Mouse (Mus musculus): Measurements from ENCODE around the gene Gmppb. TPM values are rescaled to one million over a fixed set of nuclear protein-coding genes. Genes with fewer than 3 reads are reported as not detected.

Gmppb gene
- polyA plus RNA-seq, 1 experiment from 2014 or later, result 21.4 TPM

DNA sequence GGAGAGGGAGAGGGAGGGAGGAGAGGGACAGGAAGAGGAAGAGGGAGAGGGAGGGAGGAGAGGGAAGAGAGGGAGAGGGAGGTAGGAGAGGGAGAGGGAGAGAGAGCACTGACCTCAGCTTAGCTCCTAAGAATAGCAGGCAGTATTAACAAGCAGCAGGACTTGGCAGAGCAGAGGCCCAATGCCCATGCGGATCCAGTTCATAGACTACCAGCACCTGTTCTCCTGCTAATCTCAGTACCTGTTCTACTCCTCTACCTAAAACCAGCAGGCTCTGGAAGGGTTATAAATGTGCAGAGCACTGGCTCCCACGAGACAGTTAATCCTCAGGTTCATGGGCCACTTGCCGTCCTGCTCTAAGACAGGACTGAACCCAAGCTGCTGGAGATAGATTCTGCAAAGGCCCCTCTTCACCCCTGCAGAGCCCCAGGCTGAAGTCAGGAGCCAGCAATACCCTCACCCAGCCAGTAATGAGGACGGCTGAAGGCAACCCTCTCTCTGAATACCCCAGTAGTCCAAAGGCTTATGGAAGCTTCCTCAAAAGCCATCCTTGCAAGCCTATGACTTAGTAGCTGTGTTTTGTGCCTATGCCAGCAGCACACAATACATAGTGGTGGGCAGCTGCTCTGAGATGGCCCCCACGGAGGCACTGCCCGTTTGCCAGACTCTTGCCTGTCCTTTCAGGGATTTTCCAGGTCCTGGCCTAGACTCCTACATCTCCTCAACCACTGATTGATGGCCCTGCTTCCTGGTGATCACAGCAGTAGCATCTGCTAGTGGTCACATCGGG, 24.3 kb downstream of the Gmppb start:
- no peak overlapping the region for H3K9ac ChIP-seq (replicated peaks; ENCODE audit: low read depth, low read length)
- WGBS, result 50% methylated on average over 7 of the region's 7 CpGs
- ATAC-seq (ENCODE audit: insufficient number of reproducible peaks, insufficient read depth, low FRiP score, low read depth), result no peak

DNA sequence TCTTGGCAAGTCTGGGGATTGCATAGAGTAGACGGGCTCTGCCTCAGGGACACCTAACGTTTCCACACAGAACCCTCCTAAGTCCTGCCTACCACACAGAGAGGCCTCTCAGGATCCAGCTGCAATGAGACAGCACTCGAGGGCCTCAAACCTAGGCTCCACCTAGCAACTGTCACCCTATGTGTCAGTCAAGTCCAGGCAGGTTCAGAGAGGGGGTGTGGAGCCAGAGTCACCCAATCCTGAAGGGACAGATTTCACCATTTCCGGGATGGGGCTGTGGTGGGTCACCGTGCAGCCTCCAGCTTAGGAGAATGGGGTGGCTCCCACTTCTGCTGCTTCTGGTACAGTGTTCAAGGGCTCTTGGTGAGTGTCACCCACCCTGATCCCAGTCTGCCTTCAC, 31.1 kb downstream of the Gmppb start, which contains the start of gene Mst1:
Gene Mst1, plus strand, starts transcription at position 269 of the 400 bp plus-strand sequence.
- Histone ChIP-seq H3K4me2 (replicated peaks; ENCODE audit: low read depth, low read length) (peak within 1 kb of the TSS; percentile 88), H3K27me3 (ENCODE audit: control insufficient read depth, insufficient read depth, low read length) (peaks cover 15% of the 10 kb centered on the region; the same call in 1 of the 2 replicates), H3K4me3 (ENCODE audit: low read depth, low read length) (peak within 1 kb of the TSS; percentile 73), H3K9ac (replicated peaks; ENCODE audit: low read depth, low read length) (peak within 1 kb of the TSS; percentile 88), H3K9me3 (ENCODE audit: control insufficient read depth, low read depth, low read length) (no peaks in the 10 kb centered on the region), H3K4me1 (ENCODE audit: control insufficient read depth, insufficient read depth, low read length) (peaks cover 17% of the 10 kb centered on the region), H3K36me3 (ENCODE audit: control insufficient read depth, insufficient read depth, low read length) (peaks cover 6% of the 10 kb centered on the region; the same call in 1 of the 2 replicates), H3K27ac (ENCODE audit: low read length) (peak within 1 kb of the TSS; percentile 44; the same call in 1 of the 2 replicates)
- ATAC-seq (ENCODE audit: insufficient number of reproducible peaks, insufficient read depth, low FRiP score, low read depth), result peak; percentile 65; the same call in 1 of the 2 replicates
- 64% methylated on average over 5 of the region's 5 CpGs for WGBS

More for the DNA sequence above, 24.3 kb downstream of the Gmppb start:
- Histone ChIP-seq H3K36me3 (ENCODE audit: control insufficient read depth, insufficient read depth, low read length) (peaks cover 13% of the 10 kb centered on the region; the same call in 1 of the 2 replicates), H3K4me2 (replicated peaks; ENCODE audit: low read depth, low read length) (no peak overlapping the region), H3K27ac (ENCODE audit: low read length) (no peak overlapping the region), H3K4me3 (ENCODE audit: low read depth, low read length) (no peak overlapping the region), H3K4me1 (ENCODE audit: control insufficient read depth, insufficient read depth, low read length) (peaks cover 5% of the 10 kb centered on the region), H3K27me3 (ENCODE audit: control insufficient read depth, insufficient read depth, low read length) (no peaks in the 10 kb centered on the region), H3K9me3 (ENCODE audit: control insufficient read depth, low read depth, low read length) (no peaks in the 10 kb centered on the region)

DNA sequence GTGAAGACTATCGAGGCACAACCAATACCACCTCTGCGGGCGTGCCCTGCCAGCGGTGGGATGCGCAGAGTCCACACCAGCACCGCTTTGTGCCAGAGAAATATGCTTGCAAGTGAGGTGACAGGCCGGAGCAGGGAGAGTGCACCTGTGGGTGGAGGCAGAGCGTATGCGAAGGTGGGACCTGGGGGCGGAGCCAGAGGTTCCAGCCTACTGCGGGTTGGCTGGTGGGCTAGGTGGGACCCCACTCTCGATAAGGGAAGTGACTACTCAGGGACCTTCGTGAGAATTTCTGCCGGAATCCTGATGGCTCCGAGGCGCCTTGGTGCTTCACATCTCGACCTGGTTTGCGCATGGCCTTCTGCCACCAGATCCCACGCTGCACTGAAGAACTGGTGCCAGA, 33.5 kb downstream of the Gmppb start:
- peak overlapping the region; percentile 29 for H3K4me2 ChIP-seq (replicated peaks; ENCODE audit: low read depth, low read length)
- no peaks in the 10 kb centered on the region for H3K9me3 ChIP-seq (ENCODE audit: control insufficient read depth, low read depth, low read length)
- ATAC-seq (ENCODE audit: insufficient number of reproducible peaks, insufficient read depth, low FRiP score, low read depth), result no peak
- H3K4me3 ChIP-seq (ENCODE audit: low read depth, low read length), result peak overlapping the region; percentile 6; the same call in 1 of the 2 replicates
- no peak overlapping the region for H3K27ac ChIP-seq (ENCODE audit: low read length)
- H3K36me3 ChIP-seq (ENCODE audit: control insufficient read depth, insufficient read depth, low read length), result peaks cover 23% of the 10 kb centered on the region; the same call in 1 of the 2 replicates
- peaks cover 15% of the 10 kb centered on the region; the same call in 1 of the 2 replicates for H3K27me3 ChIP-seq (ENCODE audit: control insufficient read depth, insufficient read depth, low read length)
- peaks cover 17% of the 10 kb centered on the region for H3K4me1 ChIP-seq (ENCODE audit: control insufficient read depth, insufficient read depth, low read length)
- no peak overlapping the region; the same call in 1 of the 2 replicates for H3K9ac ChIP-seq (replicated peaks; ENCODE audit: low read depth, low read length)
- WGBS, result 4% methylated on average over 19 of the region's 19 CpGs

DNA sequence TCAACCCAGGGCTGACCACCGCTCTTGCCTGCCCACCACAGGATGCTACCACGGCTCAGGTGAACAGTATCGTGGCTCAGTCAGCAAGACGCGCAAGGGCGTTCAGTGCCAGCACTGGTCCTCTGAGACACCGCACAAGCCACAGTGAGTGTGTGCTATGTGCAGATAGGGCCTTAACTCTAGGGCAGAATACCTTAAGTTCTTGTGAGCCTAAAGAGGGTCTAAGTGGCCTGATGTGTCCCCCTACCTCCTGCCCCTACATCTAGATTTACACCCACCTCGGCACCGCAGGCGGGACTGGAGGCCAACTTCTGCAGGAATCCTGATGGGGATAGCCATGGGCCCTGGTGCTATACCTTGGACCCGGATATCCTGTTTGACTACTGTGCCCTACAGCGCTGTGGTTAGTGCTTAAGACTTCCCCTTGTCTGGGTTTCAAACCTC, 34.0 kb downstream of the Gmppb start, which contains the start of gene Rnf123:
Gene Rnf123, minus strand, starts transcription at position 359 of the 444 bp plus-strand sequence.
- peaks cover 15% of the 10 kb centered on the region; the same call in 1 of the 2 replicates for H3K27me3 ChIP-seq (ENCODE audit: control insufficient read depth, insufficient read depth, low read length)
- H3K9ac ChIP-seq (replicated peaks; ENCODE audit: low read depth, low read length), result no peak within 1 kb of the TSS; the same call in 1 of the 2 replicates
- no peak within 1 kb of the TSS for H3K27ac ChIP-seq (ENCODE audit: low read length)
- no peaks in the 10 kb centered on the region for H3K9me3 ChIP-seq (ENCODE audit: control insufficient read depth, low read depth, low read length)
- 26% methylated on average over 12 of the region's 12 CpGs for WGBS
- peak within 1 kb of the TSS; percentile 29 for H3K4me2 ChIP-seq (replicated peaks; ENCODE audit: low read depth, low read length)
- peaks cover 23% of the 10 kb centered on the region for H3K36me3 ChIP-seq (ENCODE audit: control insufficient read depth, insufficient read depth, low read length)
- H3K4me3 ChIP-seq (ENCODE audit: low read depth, low read length), result peak within 1 kb of the TSS; percentile 6; the same call in 1 of the 2 replicates
- no peak for ATAC-seq (ENCODE audit: insufficient number of reproducible peaks, insufficient read depth, low FRiP score, low read depth)
- H3K4me1 ChIP-seq (ENCODE audit: control insufficient read depth, insufficient read depth, low read length), result peaks cover 15% of the 10 kb centered on the region

DNA sequence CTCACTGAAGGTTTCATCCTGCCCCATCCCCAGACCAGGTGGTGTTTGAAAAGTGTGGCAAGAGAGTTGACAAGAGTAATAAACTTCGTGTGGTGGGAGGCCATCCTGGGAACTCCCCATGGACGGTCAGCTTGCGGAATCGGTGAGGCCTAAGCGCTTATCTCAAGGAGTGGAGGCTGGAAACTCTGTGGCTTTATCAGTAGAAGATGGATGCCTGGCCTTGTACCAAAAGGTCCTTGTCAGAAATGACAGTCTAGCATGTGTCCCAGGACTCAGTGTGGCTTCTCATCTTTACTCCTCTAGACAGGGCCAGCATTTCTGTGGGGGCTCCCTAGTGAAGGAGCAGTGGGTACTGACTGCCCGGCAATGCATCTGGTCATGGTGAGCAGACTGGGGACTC, 34.5 kb downstream of the Gmppb start:
- H3K4me1 ChIP-seq (ENCODE audit: control insufficient read depth, insufficient read depth, low read length), result peaks cover 10% of the 10 kb centered on the region
- peaks cover 15% of the 10 kb centered on the region; the same call in 1 of the 2 replicates for H3K27me3 ChIP-seq (ENCODE audit: control insufficient read depth, insufficient read depth, low read length)
- peaks cover 28% of the 10 kb centered on the region for H3K36me3 ChIP-seq (ENCODE audit: control insufficient read depth, insufficient read depth, low read length)
- WGBS, result 78% methylated on average over 6 of the region's 6 CpGs
- H3K4me3 ChIP-seq (ENCODE audit: low read depth, low read length), result no peak overlapping the region
- H3K27ac ChIP-seq (ENCODE audit: low read length), result no peak overlapping the region
- H3K9me3 ChIP-seq (ENCODE audit: control insufficient read depth, low read depth, low read length), result no peaks in the 10 kb centered on the region
- H3K9ac ChIP-seq (replicated peaks; ENCODE audit: low read depth, low read length), result no peak overlapping the region
- no peak overlapping the region for H3K4me2 ChIP-seq (replicated peaks; ENCODE audit: low read depth, low read length)
- ATAC-seq (ENCODE audit: insufficient number of reproducible peaks, insufficient read depth, low FRiP score, low read depth), result no peak

DNA sequence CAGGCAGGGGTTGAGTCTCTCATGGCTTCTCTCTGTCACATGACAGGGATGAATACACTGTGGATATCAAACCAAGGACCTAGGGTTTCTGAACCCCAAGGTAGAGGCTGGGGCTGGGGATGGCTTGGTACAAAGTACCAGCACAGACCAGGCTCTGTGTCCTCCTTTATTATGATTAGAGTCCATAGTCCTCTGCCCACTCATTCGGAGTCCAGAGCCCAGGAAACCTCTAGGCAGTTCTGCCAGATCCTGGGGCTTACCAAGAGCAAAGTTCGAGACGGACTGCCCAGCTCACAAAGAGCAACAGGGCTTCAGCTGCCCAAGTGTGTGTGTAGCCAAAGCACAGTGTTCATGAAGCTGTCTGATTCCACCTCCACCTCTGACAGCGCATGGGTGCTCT, 36.2 kb downstream of the Gmppb start:
- H3K4me3 ChIP-seq (ENCODE audit: low read depth, low read length), result no peak overlapping the region
- H3K27ac ChIP-seq (ENCODE audit: low read length), result no peak overlapping the region
- H3K4me2 ChIP-seq (replicated peaks; ENCODE audit: low read depth, low read length), result no peak overlapping the region
- 0 out of 2 replicates have a peak, but pooled peaks cover 4% of the 10 kb centered on the region for H3K4me1 ChIP-seq (ENCODE audit: control insufficient read depth, insufficient read depth, low read length)
- peaks cover 15% of the 10 kb centered on the region; the same call in 1 of the 2 replicates for H3K27me3 ChIP-seq (ENCODE audit: control insufficient read depth, insufficient read depth, low read length)
- 92% methylated on average over 4 of the region's 4 CpGs for WGBS
- H3K36me3 ChIP-seq (ENCODE audit: control insufficient read depth, insufficient read depth, low read length), result peaks cover 39% of the 10 kb centered on the region
- H3K9me3 ChIP-seq (ENCODE audit: control insufficient read depth, low read depth, low read length), result no peaks in the 10 kb centered on the region
- no peak for ATAC-seq (ENCODE audit: insufficient number of reproducible peaks, insufficient read depth, low FRiP score, low read depth)
- H3K9ac ChIP-seq (replicated peaks; ENCODE audit: low read depth, low read length), result no peak overlapping the region

DNA sequence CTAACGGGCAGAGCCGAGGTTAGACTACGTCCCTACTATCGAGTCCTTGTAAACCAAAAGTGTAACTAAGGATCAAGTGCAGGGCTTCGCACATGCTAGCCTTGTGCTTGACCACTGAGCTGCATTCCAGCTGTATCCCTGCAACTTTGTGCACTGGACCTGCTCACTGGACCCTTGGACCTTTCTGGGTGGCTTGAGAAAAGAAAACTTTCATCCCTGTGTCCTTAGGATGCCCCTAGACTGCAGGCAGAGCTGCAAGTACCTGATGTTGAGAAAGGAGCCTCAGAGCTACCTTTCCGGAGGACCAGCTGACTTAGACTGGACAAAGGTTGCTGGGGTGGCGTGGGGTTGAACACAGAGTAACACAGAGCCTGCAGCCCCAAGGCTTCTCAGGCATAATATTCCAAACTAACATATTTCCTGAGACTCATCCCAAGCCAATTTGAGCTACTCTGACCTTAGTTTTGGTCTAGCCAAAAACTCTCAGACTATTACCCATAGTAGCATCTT, 41.6 kb downstream of the Gmppb start:
- WGBS, result 90% methylated on average over 7 of the region's 7 CpGs
- H3K4me1 ChIP-seq (ENCODE audit: control insufficient read depth, insufficient read depth, low read length), result peaks cover 6% of the 10 kb centered on the region; the same call in 1 of the 2 replicates
- H3K4me2 ChIP-seq (replicated peaks; ENCODE audit: low read depth, low read length), result no peak overlapping the region
- H3K27me3 ChIP-seq (ENCODE audit: control insufficient read depth, insufficient read depth, low read length), result no peaks in the 10 kb centered on the region
- ATAC-seq (ENCODE audit: insufficient number of reproducible peaks, insufficient read depth, low FRiP score, low read depth), result no peak
- H3K27ac ChIP-seq (ENCODE audit: low read length), result no peak overlapping the region
- H3K9ac ChIP-seq (replicated peaks; ENCODE audit: low read depth, low read length), result no peak overlapping the region
- no peak overlapping the region for H3K4me3 ChIP-seq (ENCODE audit: low read depth, low read length)
- H3K36me3 ChIP-seq (ENCODE audit: control insufficient read depth, insufficient read depth, low read length), result peaks cover 49% of the 10 kb centered on the region
- no peaks in the 10 kb centered on the region for H3K9me3 ChIP-seq (ENCODE audit: control insufficient read depth, low read depth, low read length)

DNA sequence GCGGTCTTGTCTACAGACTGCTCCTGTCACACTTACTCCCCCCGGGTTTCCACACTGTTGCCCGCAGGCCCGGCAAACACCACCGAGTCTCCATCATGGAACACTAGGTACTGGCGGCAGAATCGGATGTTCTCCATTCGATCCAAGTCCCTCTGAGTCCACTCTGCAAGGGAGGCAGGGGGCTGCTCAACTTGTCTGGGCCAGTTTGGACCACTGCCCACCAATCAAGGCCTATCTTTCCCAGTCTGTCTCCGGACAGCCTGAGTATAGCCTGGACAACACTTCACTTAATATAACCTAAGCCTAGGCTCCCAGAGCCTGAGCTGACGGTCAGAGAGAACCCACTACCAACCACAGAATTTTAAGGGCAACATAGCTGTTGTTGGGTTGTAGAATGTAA, 44.5 kb downstream of the Gmppb start:
- H3K27me3 ChIP-seq (ENCODE audit: control insufficient read depth, insufficient read depth, low read length), result no peaks in the 10 kb centered on the region
- peak overlapping the region; percentile 67 for H3K4me2 ChIP-seq (replicated peaks; ENCODE audit: low read depth, low read length)
- no peak for ATAC-seq (ENCODE audit: insufficient number of reproducible peaks, insufficient read depth, low FRiP score, low read depth)
- no peak overlapping the region; the same call in 1 of the 2 replicates for H3K27ac ChIP-seq (ENCODE audit: low read length)
- no peaks in the 10 kb centered on the region for H3K9me3 ChIP-seq (ENCODE audit: control insufficient read depth, low read depth, low read length)
- peaks cover 15% of the 10 kb centered on the region; the same call in 1 of the 2 replicates for H3K4me1 ChIP-seq (ENCODE audit: control insufficient read depth, insufficient read depth, low read length)
- H3K36me3 ChIP-seq (ENCODE audit: control insufficient read depth, insufficient read depth, low read length), result peaks cover 29% of the 10 kb centered on the region
- peak overlapping the region; percentile 43 for H3K9ac ChIP-seq (replicated peaks; ENCODE audit: low read depth, low read length)
- WGBS, result 73% methylated on average over 10 of the region's 10 CpGs
- peak overlapping the region; percentile 69 for H3K4me3 ChIP-seq (ENCODE audit: low read depth, low read length)
